ENCODE assay signal across 34 mouse cellular contexts in genomic region chr7:87493412-87493811, GRCm38 (mm10). TPM values are rescaled to one million over a fixed set of nuclear protein-coding genes. Genes with fewer than 3 reads are reported as not detected.
"Had no signal": no experiment of that assay in that cellular context is flagged by ENCODE, and none has a peak within 500 bp of the region (broad histone marks: within the 10 kb centered on the region; RNA-seq: fewer than 3 reads in every experiment).

Gene Tyr (minus strand): TSS chr7:87493512.

- ATAC-seq: forebrain, embryonic 13.5 days; forebrain, embryonic 14.5 days; forebrain, embryonic 15.5 days; forebrain, embryonic 16.5 days had no signal

- H3K4me1 ChIP-seq: embryonic facial prominence, embryonic 10.5 days; embryonic facial prominence, embryonic 12.5 days; embryonic facial prominence, embryonic 13.5 days; embryonic facial prominence, embryonic 15.5 days; forebrain, embryonic 12.5 days; forebrain, embryonic 13.5 days; forebrain, embryonic 15.5 days had no signal

- H3K27me3 ChIP-seq: embryonic facial prominence, embryonic 12.5 days; embryonic facial prominence, embryonic 13.5 days; embryonic facial prominence, embryonic 15.5 days; forebrain, embryonic 12.5 days; forebrain, embryonic 13.5 days; forebrain, embryonic 15.5 days had no signal

- H3K27ac ChIP-seq: embryonic facial prominence, embryonic 10.5 days; embryonic facial prominence, embryonic 12.5 days; embryonic facial prominence, embryonic 13.5 days; embryonic facial prominence, embryonic 15.5 days; forebrain, embryonic 10.5 days; forebrain, embryonic 12.5 days; forebrain, embryonic 13.5 days; forebrain, embryonic 15.5 days; gastrocnemius, adult 2 months; heart, adult 2 months had no signal

- H3K4me3 ChIP-seq: embryonic facial prominence, embryonic 10.5 days; embryonic facial prominence, embryonic 12.5 days; embryonic facial prominence, embryonic 13.5 days; embryonic facial prominence, embryonic 15.5 days; erythroblast, embryonic 14.5 days; forebrain, embryonic 10.5 days; forebrain, embryonic 12.5 days; forebrain, embryonic 13.5 days; forebrain, embryonic 15.5 days; gastrocnemius, adult 2 months; heart, adult 2 months had no signal

- H3K9ac ChIP-seq: embryonic facial prominence, embryonic 12.5 days; embryonic facial prominence, embryonic 13.5 days; embryonic facial prominence, embryonic 15.5 days; forebrain, embryonic 12.5 days; forebrain, embryonic 13.5 days; forebrain, embryonic 15.5 days; forebrain, postnatal 0 days had no signal

- DNase-seq: cerebellum, adult 2 months; cerebellum, adult 8-10 months; cerebellum, adult 9-10 months; cerebellum, adult 9-11 months; cerebellum, postnatal 10 days; cerebellum, postnatal 14 days; cerebellum, postnatal 25 days; cerebellum, postnatal 36 days; embryo, embryonic 11 days; forebrain, postnatal 0 days; gastrocnemius, adult 2 months; gastrocnemius, postnatal 10 days; gastrocnemius, postnatal 14 days; gastrocnemius, postnatal 25 days; gastrocnemius, postnatal 36 days; heart, adult 11 months; heart, adult 18-20 months; heart, adult 2 months had no signal

- H3K9me3 ChIP-seq: embryonic facial prominence, embryonic 10.5 days; embryonic facial prominence, embryonic 12.5 days; embryonic facial prominence, embryonic 13.5 days; embryonic facial prominence, embryonic 15.5 days; forebrain, embryonic 10.5 days; forebrain, embryonic 12.5 days; forebrain, embryonic 13.5 days; forebrain, embryonic 15.5 days had no signal

- H3K4me2 ChIP-seq: embryonic facial prominence, embryonic 12.5 days; embryonic facial prominence, embryonic 13.5 days; embryonic facial prominence, embryonic 15.5 days; forebrain, embryonic 12.5 days; forebrain, embryonic 13.5 days; forebrain, embryonic 15.5 days had no signal

- H3K36me3 ChIP-seq: embryonic facial prominence, embryonic 10.5 days; embryonic facial prominence, embryonic 12.5 days; embryonic facial prominence, embryonic 13.5 days; embryonic facial prominence, embryonic 15.5 days; forebrain, embryonic 10.5 days; forebrain, embryonic 12.5 days; forebrain, embryonic 15.5 days had no signal

RNA-seq across cellular contexts. Expression of gene Tyr, which starts in this region (rescaled TPM):
- total RNA-seq: common myeloid progenitor, adult 5-6 weeks; forebrain, postnatal 0 days; gastrocnemius, adult 18-20 months; gastrocnemius, adult 2 months; gastrocnemius, adult 8-10 months; gastrocnemius, postnatal 25 days; gastrocnemius, postnatal 36 days; granulocyte monocyte progenitor cell, adult 5-6 weeks; heart, adult 18-20 months; heart, adult 2 months had no signal
- polyA plus RNA-seq: cerebellum, adult 2 months; erythroblast, embryonic 14.5 days; forebrain, embryonic 14.5 days; forebrain, postnatal 0 days; gonadal fat pad, adult 2 months; heart, adult 2 months had no signal
